Mouse (Mus musculus) intestine, postnatal 0 days (tissue): ENCODE results near the gene Stip1. TPM values are rescaled to one million over a fixed set of nuclear protein-coding genes. Genes with fewer than 3 reads are reported as not detected.

ENCODE experiments used
- ATAC-seq: fragments of 200-750 bp; cut with Nextera tagmentation; 2 replicates; pipeline ENCODE4 v1.8.0; 2017; ENCODE audit warnings: mild to moderate bottlenecking, moderate TSS enrichment, moderate library complexity
- H3K27ac ChIP-seq: fragments of 300-500 bp; sonication (generic); 2 replicates; pipeline ENCODE4 v1.5.1; 2014; ENCODE audit warnings: mild to moderate bottlenecking, low read depth, low read length, moderate library complexity
- H3K27me3 ChIP-seq: fragments of 300-500 bp; sonication (generic); replicated peaks from 2 replicates; pipeline ENCODE4 v1.6.1; 2014; ENCODE audit warnings: low read length, mixed read lengths; ENCODE audit not compliant: control insufficient read depth, insufficient read depth
- H3K36me3 ChIP-seq: fragments of 300-500 bp; sonication (generic); 2 replicates; pipeline ENCODE4 v1.6.1; 2014; ENCODE audit warnings: mild to moderate bottlenecking, moderate library complexity; ENCODE audit not compliant: control insufficient read depth, insufficient read depth
- H3K4me1 ChIP-seq: fragments of 300-500 bp; sonication (generic); replicated peaks from 2 replicates; pipeline ENCODE4 v1.6.1; 2014; ENCODE audit warnings: antibody characterized with exemption, low read length, mixed read lengths; ENCODE audit not compliant: control insufficient read depth, insufficient read depth
- H3K4me2 ChIP-seq: fragments of 300-500 bp; sonication (generic); replicated peaks from 2 replicates; pipeline ENCODE4 v1.6.1; 2014; ENCODE audit warnings: low read depth, mild to moderate bottlenecking, moderate library complexity
- H3K4me3 ChIP-seq: fragments of 300-500 bp; sonication (generic); 2 replicates; pipeline ENCODE4 v1.5.1; 2014; ENCODE audit warnings: low read depth, low read length
- H3K9ac ChIP-seq: fragments of 300-500 bp; sonication (generic); 2 replicates; pipeline ENCODE4 v1.6.1; 2014; ENCODE audit warnings: mild to moderate bottlenecking, low read depth, low read length
- H3K9me3 ChIP-seq: fragments of 300-500 bp; sonication (generic); 2 replicates; pipeline ENCODE4 v1.6.1; 2016; ENCODE audit warnings: mixed run types; ENCODE audit not compliant: control insufficient read depth
- CTCF ChIP-seq: sonication (generic); IDR thresholded peaks from 2 replicates; pipeline ENCODE4 v1.5.1; 2016; ENCODE audit warnings: low read depth, mild to moderate bottlenecking, control low read depth, antibody characterized with exemption, moderate library complexity
- WGBS: fragments of 180-500 bp; shearing (Covaris S2); extraction: QIAGEN DNeasy Blood & Tissue Kit; methylation state at CpG from one replicate; pipeline ENCODE4 v1.1.7; 2014; 5-methylcytosine and 5-hydroxymethylcytosine counted together
- polyA plus RNA-seq: library from polyadenylated mRNA; unstranded; fragments of >200 nt; fragmentation: Nextera tagmentation; extraction: Ambion mirVana; gene quantifications from 2 replicates; pipeline ENCODE4 v1.2.1, GENCODE M21; 2015

The Stip1 gene
- polyA plus RNA-seq, 1 experiment from 2014 or later, result 47.8 TPM

DNA sequence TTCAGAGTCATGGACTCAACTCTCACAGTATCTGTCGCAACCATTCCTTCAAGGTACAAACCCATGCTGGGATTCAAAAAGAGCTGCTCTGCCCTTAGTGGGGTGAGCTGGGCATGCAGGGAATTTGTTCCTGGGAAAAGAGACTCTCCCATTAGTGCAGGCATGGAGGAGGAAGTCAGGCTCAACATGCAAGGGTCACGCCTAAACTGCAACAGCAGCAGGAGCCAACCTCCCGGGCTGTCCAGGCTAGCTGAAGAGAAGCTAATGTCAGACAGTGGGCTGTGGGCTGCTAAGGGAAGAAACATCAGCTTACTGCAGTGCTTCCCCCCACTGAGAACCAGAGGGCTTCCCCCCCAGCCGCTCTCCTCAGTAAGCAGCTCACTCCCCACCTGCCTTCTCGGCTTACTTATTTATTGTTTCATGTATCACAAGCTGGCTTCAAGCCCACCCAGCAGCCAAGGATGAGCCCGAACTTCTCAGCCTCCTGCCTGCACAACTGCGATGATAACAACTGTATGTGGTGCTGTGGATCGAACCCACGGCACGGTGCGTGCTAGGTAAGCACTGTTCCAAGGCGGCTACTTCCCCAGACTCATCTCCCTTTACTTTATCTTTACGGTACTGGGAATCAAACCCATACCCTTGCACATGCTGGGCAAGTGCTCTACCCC lies 67.4 kb downstream of the Stip1 start:
- no peak overlapping the region for H3K4me3 ChIP-seq
- H3K4me2 ChIP-seq, result no peak overlapping the region
- no peak for ATAC-seq
- no peaks in the 10 kb centered on the region for H3K9me3 ChIP-seq
- 72% methylated on average over 13 of the region's 13 CpGs for WGBS
- TF ChIP-seq CTCF, result no peak
- no peak overlapping the region for H3K9ac ChIP-seq
- H3K36me3 ChIP-seq, result peaks cover 7% of the 10 kb centered on the region; the same call in 1 of the 2 replicates
- peaks cover 14% of the 10 kb centered on the region for H3K4me1 ChIP-seq
- peak overlapping the region; percentile 21; the same call in 1 of the 2 replicates for H3K27ac ChIP-seq
- H3K27me3 ChIP-seq, result no peaks in the 10 kb centered on the region

DNA sequence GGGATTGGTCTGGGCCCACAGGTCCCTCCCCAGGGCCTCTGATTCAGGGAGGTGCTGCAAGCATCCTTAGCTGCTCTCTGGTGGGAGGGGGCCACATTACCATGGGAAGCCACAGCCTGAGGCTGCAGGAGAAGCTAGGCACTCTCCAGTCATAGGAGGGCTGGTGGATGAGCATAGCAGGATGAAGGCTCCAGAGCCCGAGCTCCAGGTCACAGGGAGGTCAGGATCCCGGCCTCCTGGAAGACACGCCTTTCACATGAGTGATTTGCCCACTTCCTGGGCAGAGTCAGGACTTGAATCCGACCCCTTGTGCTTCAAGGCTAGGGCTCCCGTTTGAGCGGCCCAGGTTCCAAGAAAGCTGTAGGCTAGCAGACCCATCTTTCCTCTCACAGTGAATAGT lies 68.1 kb downstream of the Stip1 start:
- Histone ChIP-seq H3K27ac (no peak overlapping the region), H3K27me3 (no peaks in the 10 kb centered on the region), H3K9me3 (no peaks in the 10 kb centered on the region), H3K36me3 (peaks cover 3% of the 10 kb centered on the region; the same call in 1 of the 2 replicates), H3K9ac (no peak overlapping the region), H3K4me2 (no peak overlapping the region; the same call in 1 of the 2 replicates), H3K4me1 (peaks cover 14% of the 10 kb centered on the region), H3K4me3 (no peak overlapping the region)
- no peak for TF ChIP-seq CTCF
- ATAC-seq, result no peak
- 22% methylated on average over 6 of the region's 6 CpGs for WGBS

Other genes starting within 250 kb of the Stip1 start
- 15.7 and 16.7 TPM in 2 replicates for gene Rps6ka4, start 199.3 kb downstream of the Stip1 start, polyA plus RNA-seq
- 1.4 and 1.7 TPM in 2 replicates for gene Ccdc88b, start 181.8 kb downstream of the Stip1 start, polyA plus RNA-seq
- gene Trmt112, start 130.3 kb downstream of the Stip1 start, polyA plus RNA-seq, result 52.0 and 54.4 TPM in 2 replicates
- gene Prdx5, start 129.9 kb downstream of the Stip1 start, polyA plus RNA-seq, result 910 and 912 TPM in 2 replicates
- gene Esrra, start 118.2 kb downstream of the Stip1 start, polyA plus RNA-seq, result 63.6 TPM in 2 replicates
- gene Catsperz, start 114.6 kb downstream of the Stip1 start, polyA plus RNA-seq, result 0.65 and 0.76 TPM in 2 replicates
- gene Kcnk4, start 105.5 kb downstream of the Stip1 start, polyA plus RNA-seq, result 0.21 and 0.38 TPM in 2 replicates
- 66.2 and 70.1 TPM in 2 replicates for gene Bad, start 98.1 kb downstream of the Stip1 start, polyA plus RNA-seq
- 20.0 and 20.9 TPM in 2 replicates for gene Gpr137, start 97.5 kb downstream of the Stip1 start, polyA plus RNA-seq
- 102 and 105 TPM in 2 replicates for gene Ppp1r14b, start 65.0 kb downstream of the Stip1 start, polyA plus RNA-seq
- gene Plcb3, start 63.5 kb downstream of the Stip1 start, polyA plus RNA-seq, result 107 and 123 TPM in 2 replicates
- 135 and 142 TPM in 2 replicates for gene Fkbp2, start 59.5 kb downstream of the Stip1 start, polyA plus RNA-seq
- 23.2 and 25.2 TPM in 2 replicates for gene Vegfb, start 52.3 kb downstream of the Stip1 start, polyA plus RNA-seq
- 32.3 and 35.1 TPM in 2 replicates for gene Dnajc4, start 47.4 kb downstream of the Stip1 start, polyA plus RNA-seq
- gene Nudt22, start 43.9 kb downstream of the Stip1 start, polyA plus RNA-seq, result 50.4 and 51.9 TPM in 2 replicates
- gene Trpt1, start 43.8 kb downstream of the Stip1 start, polyA plus RNA-seq, result 7.6 and 10.2 TPM in 2 replicates
- gene Fermt3, start 20.5 kb downstream of the Stip1 start, polyA plus RNA-seq, result 8.9 and 9.3 TPM in 2 replicates
- 14.4 and 15.1 TPM in 2 replicates for gene Macrod1, start 16.8 kb upstream of the Stip1 start, polyA plus RNA-seq
- gene Flrt1, start 65.8 kb upstream of the Stip1 start, polyA plus RNA-seq, result 0.75 and 0.82 TPM in 2 replicates
- gene Otub1, start 166.3 kb upstream of the Stip1 start, polyA plus RNA-seq, result 121 and 126 TPM in 2 replicates
- 2,194 and 2,204 TPM in 2 replicates for gene Cox8a, start 177.6 kb upstream of the Stip1 start, polyA plus RNA-seq
- gene Naa40, start 201.2 kb upstream of the Stip1 start, polyA plus RNA-seq, result 18.6 and 19.7 TPM in 2 replicates
- gene Rcor2, start 227.4 kb upstream of the Stip1 start, polyA plus RNA-seq, result 1.5 and 2.2 TPM in 2 replicates